Mouse (Mus musculus) ES-E14 (cell line): ENCODE measurements around the gene Stard3.

Source experiments
- HCFC1 ChIP-seq: IDR thresholded peaks from 2 replicates; pipeline ENCODE4 v1.6.1; 2012; ENCODE audit warnings: low read length, inconsistent platforms, borderline replicate concordance; ENCODE audit not compliant: insufficient read depth
- MAFK ChIP-seq: IDR thresholded peaks from 2 replicates; pipeline ENCODE4 v1.6.1; 2014; ENCODE audit warnings: mild to moderate bottlenecking, low read depth, low read length, inconsistent platforms; ENCODE audit not compliant: insufficient read depth
- ZNF384 ChIP-seq: IDR thresholded peaks from 2 replicates; pipeline ENCODE4 v1.6.1; 2012; ENCODE audit warnings: low read depth, low read length, inconsistent platforms

DNA sequence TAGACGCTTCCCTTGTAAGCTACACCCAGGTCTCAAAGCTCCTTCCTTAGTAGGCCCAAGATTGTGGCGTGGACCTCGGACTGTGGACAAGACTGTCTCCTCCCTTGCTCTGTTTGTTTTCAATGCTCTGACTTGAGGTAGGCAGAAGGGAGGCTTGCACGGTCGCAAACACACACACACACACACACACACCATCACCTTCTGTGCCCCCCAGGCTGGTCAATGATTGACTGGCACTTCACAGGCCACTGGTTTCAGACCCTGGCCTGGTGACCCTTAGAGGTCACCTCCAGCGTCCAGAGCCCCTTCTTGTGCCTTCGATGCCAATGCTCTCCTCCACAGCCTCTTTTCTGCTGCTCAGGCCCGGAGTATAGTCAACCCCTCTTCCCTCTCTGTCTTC is 50.7 kb downstream of the Stard3 start:
- no peak for TF ChIP-seq ZNF384
- no peak for TF ChIP-seq MAFK
- no peak for TF ChIP-seq HCFC1
